Mouse (Mus musculus) G1E (cell line): ENCODE results near the gene Cd59a. TPM values are rescaled to one million over a fixed set of nuclear protein-coding genes. Genes with fewer than 3 reads are reported as not detected.
"Not testable (repeated sequence)": the region's sequence is repeated elsewhere in the genome, so short reads cannot be mapped to it uniquely, and the experiment has no call there.

Experiments used
- ATAC-seq: 2 replicates; pipeline ENCODE4 v1.8.0; 2016; ENCODE audit warnings: mild to moderate bottlenecking; ENCODE audit not compliant: insufficient number of reproducible peaks, poor library complexity, low FRiP score, severe bottlenecking; ENCODE audit errors: extremely low read depth
- DNase-seq: peaks from one replicate; pipeline ENCODE4 v3.0.0; 2012; ENCODE audit warnings: low spot score
- H3K27me3 ChIP-seq: 2 replicates; pipeline ENCODE4 v1.6.1; 2012; ENCODE audit warnings: mild to moderate bottlenecking, low read length, inconsistent platforms; ENCODE audit not compliant: insufficient read depth
- H3K36me3 ChIP-seq: replicated peaks from 2 replicates; pipeline ENCODE3; 2012; ENCODE audit warnings: mild to moderate bottlenecking, inconsistent platforms
- H3K4me1 ChIP-seq: 2 replicates; pipeline ENCODE4 v1.6.1; 2012; ENCODE audit warnings: low read depth, low read length, inconsistent platforms, mixed read lengths; ENCODE audit not compliant: insufficient read depth
- H3K4me3 ChIP-seq: 2 replicates; pipeline ENCODE4 v1.5.1; 2012; ENCODE audit warnings: low read depth, mild to moderate bottlenecking, inconsistent platforms, low read length, moderate library complexity, mixed read lengths
- H3K9me3 ChIP-seq: replicated peaks from 2 replicates; pipeline ENCODE4 v1.6.1; 2012; ENCODE audit warnings: inconsistent platforms
- CTCF ChIP-seq: IDR thresholded peaks from 2 replicates; pipeline ENCODE4 v1.5.1; 2012; ENCODE audit warnings: low read depth, low read length, inconsistent platforms, mixed read lengths
- GATA1 ChIP-seq: IDR thresholded peaks from 2 replicates; pipeline ENCODE4 v1.6.1; 2012; ENCODE audit warnings: borderline replicate concordance, low read length, inconsistent platforms, mixed read lengths
- GATA2 ChIP-seq: IDR thresholded peaks from 2 replicates; pipeline ENCODE4 v1.6.1; 2012; ENCODE audit warnings: low read depth, low read length, inconsistent platforms, borderline replicate concordance
- POLR2AphosphoS5 ChIP-seq: IDR thresholded peaks from 2 replicates; pipeline ENCODE4 v1.6.1; 2012; ENCODE audit warnings: low read depth, low read length, inconsistent platforms; ENCODE audit not compliant: insufficient replicate concordance
- TAL1 ChIP-seq: conservative IDR thresholded peaks from 2 replicates; pipeline ENCODE4 v1.6.1; 2012; ENCODE audit warnings: low read depth, low read length, inconsistent platforms, mixed read lengths
- polyA plus RNA-seq: library from polyadenylated mRNA; stranded (reverse); fragments of >175 nt; gene quantifications from 2 replicates; pipeline ENCODE4 v1.2.3, GENCODE M21; 2012
- total RNA-seq, 2 experiments: library from RNA; stranded (forward) in 1 of 2; stranded (reverse) in 1 of 2; fragments of 200-1000 nt in 1 of 2; fragments of >200 nt in 1 of 2; fragmentation: Nextera tagmentation in 1 of 2; gene quantifications; 2 replicates each; pipeline ENCODE4 v1.2.3; 2014 to 2017

Gene Cd59a
- total and polyA plus RNA-seq, 3 experiments, result 0.10 to 4.4 (median 1.7) TPM

GRCm38 (mm10) chr2:104109528-104109927, 13.9 kb downstream of the Cd59a start:
- Histone ChIP-seq H3K27me3 (no peaks in the 10 kb centered on the region), H3K9me3 (no peaks in the 10 kb centered on the region), H3K4me1 (peaks cover 15% of the 10 kb centered on the region), H3K36me3 (no peaks in the 10 kb centered on the region), H3K4me3 (no peak overlapping the region)
- TF ChIP-seq GATA2 (no peak), CTCF (no peak), GATA1 (no peak), TAL1 (no peak), POLR2AphosphoS5 (no peak)
- no peak for ATAC-seq
- DNase-seq, result no peak

GRCm38 (mm10) chr2:104110031-104110430, 14.4 kb downstream of the Cd59a start:
- TF ChIP-seq POLR2AphosphoS5, result no peak
- no peak for TF ChIP-seq CTCF
- no peak for TF ChIP-seq GATA2
- no peak for TF ChIP-seq TAL1
- no peak for TF ChIP-seq GATA1
- no peak overlapping the region for H3K4me3 ChIP-seq
- no peak for DNase-seq
- H3K9me3 ChIP-seq, result no peaks in the 10 kb centered on the region
- H3K27me3 ChIP-seq, result no peaks in the 10 kb centered on the region
- no peaks in the 10 kb centered on the region for H3K36me3 ChIP-seq
- ATAC-seq, result no peak
- peaks cover 15% of the 10 kb centered on the region for H3K4me1 ChIP-seq

GRCm38 (mm10) chr2:104111170-104111797, 15.7 kb downstream of the Cd59a start:
- peaks cover 15% of the 10 kb centered on the region for H3K4me1 ChIP-seq
- H3K27me3 ChIP-seq, DNase-seq, H3K4me3 ChIP-seq, H3K9me3 ChIP-seq, H3K36me3 ChIP-seq, ATAC-seq: not testable (repeated sequence)

GRCm38 (mm10) chr2:104113563-104113962, 18.0 kb downstream of the Cd59a start:
- not testable (repeated sequence) for H3K9me3 ChIP-seq, H3K4me3 ChIP-seq, DNase-seq, H3K27me3 ChIP-seq, ATAC-seq, H3K36me3 ChIP-seq
- peaks cover 15% of the 10 kb centered on the region for H3K4me1 ChIP-seq

- Histone ChIP-seq H3K4me3 (no peak overlapping the region), H3K4me1 (peaks cover 9% of the 10 kb centered on the region), H3K36me3 (no peaks in the 10 kb centered on the region), H3K9me3 (no peaks in the 10 kb centered on the region), H3K27me3 (no peaks in the 10 kb centered on the region)
- DNase-seq, result no peak
- ATAC-seq, result no peak
- no peak for TF ChIP-seq TAL1
- TF ChIP-seq CTCF, result no peak
- TF ChIP-seq GATA2, result no peak
- no peak for TF ChIP-seq POLR2AphosphoS5
- TF ChIP-seq GATA1, result no peak
These were observed 19.3 kb downstream of the Cd59a start for GRCm38 (mm10) chr2:104114898-104115297.

GRCm38 (mm10) chr2:104117173-104117572, 21.6 kb downstream of the Cd59a start:
- not testable (repeated sequence) for H3K4me3 ChIP-seq, ATAC-seq, H3K27me3 ChIP-seq, H3K9me3 ChIP-seq, H3K36me3 ChIP-seq, DNase-seq
- H3K4me1 ChIP-seq, result peaks cover 26% of the 10 kb centered on the region

- H3K9me3 ChIP-seq, result no peaks in the 10 kb centered on the region
- H3K4me1 ChIP-seq, result peaks cover 40% of the 10 kb centered on the region
- ATAC-seq, result no peak
- no peak for DNase-seq
- TF ChIP-seq GATA2 (no peak), GATA1 (no peak), CTCF (no peak), TAL1 (no peak), POLR2AphosphoS5 (no peak)
- no peaks in the 10 kb centered on the region for H3K36me3 ChIP-seq
- H3K27me3 ChIP-seq, result no peaks in the 10 kb centered on the region
- no peak overlapping the region for H3K4me3 ChIP-seq
These were observed 23.5 kb downstream of the Cd59a start for GRCm38 (mm10) chr2:104119097-104119496.
